Comparison of ENCODE assay signal across 33 mouse cellular contexts in the genomic region with DNA sequence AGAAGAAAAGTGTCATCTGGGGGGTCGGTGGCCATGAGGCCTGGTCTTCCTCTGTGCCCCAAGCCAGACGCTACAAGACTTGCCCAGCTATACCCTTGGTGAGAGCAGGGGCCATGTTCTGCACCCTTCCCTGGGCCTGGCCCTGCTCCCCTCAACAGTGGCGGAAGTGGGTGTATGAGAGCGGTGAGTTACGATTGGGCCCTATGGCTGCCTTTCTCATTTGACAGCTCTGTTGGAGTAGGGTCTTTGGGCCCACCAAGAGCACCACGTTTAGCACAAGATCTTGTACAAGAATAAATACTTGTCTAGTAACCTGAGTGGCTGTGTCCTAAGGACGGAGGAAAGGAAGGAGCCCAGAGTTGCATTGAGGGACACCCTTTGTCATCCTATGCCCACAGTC. TPM values are rescaled to one million over a fixed set of nuclear protein-coding genes. Genes with fewer than 3 reads are reported as not detected.
"Had no signal": no experiment of that assay in that cellular context is flagged by ENCODE, and none has a peak within 500 bp of the region (broad histone marks: within the 10 kb centered on the region; RNA-seq: fewer than 3 reads in every experiment).

No protein-coding gene starts in this region.

- H3K4me3 ChIP-seq: embryonic facial prominence, embryonic 10.5 days; embryonic facial prominence, embryonic 12.5 days; embryonic facial prominence, embryonic 13.5 days; embryonic facial prominence, embryonic 15.5 days; erythroblast, embryonic 14.5 days; forebrain, embryonic 10.5 days; forebrain, embryonic 12.5 days; forebrain, embryonic 13.5 days; forebrain, embryonic 15.5 days; gastrocnemius, adult 2 months; heart, adult 2 months had no signal

- H3K9me3 ChIP-seq: embryonic facial prominence, embryonic 10.5 days; embryonic facial prominence, embryonic 12.5 days; embryonic facial prominence, embryonic 13.5 days; embryonic facial prominence, embryonic 15.5 days; forebrain, embryonic 10.5 days; forebrain, embryonic 12.5 days; forebrain, embryonic 13.5 days; forebrain, embryonic 15.5 days had no signal

- H3K27me3 ChIP-seq: embryonic facial prominence, embryonic 12.5 days; embryonic facial prominence, embryonic 13.5 days; embryonic facial prominence, embryonic 15.5 days; forebrain, embryonic 13.5 days; forebrain, embryonic 15.5 days had no signal

- ATAC-seq: forebrain, embryonic 13.5 days; forebrain, embryonic 14.5 days; forebrain, embryonic 15.5 days; forebrain, embryonic 16.5 days; forebrain, postnatal 0 days had no signal

- DNase-seq: cerebellum, adult 9-10 months; cerebellum, adult 9-11 months; cerebellum, postnatal 10 days; cerebellum, postnatal 14 days; cerebellum, postnatal 25 days; cerebellum, postnatal 36 days; embryo, embryonic 11 days; forebrain, postnatal 0 days; gastrocnemius, postnatal 10 days; gastrocnemius, postnatal 14 days; gastrocnemius, postnatal 25 days; gastrocnemius, postnatal 36 days; heart, adult 11 months; heart, adult 18-20 months; heart, adult 2 months had no signal

- H3K4me2 ChIP-seq: embryonic facial prominence, embryonic 12.5 days; embryonic facial prominence, embryonic 13.5 days; embryonic facial prominence, embryonic 15.5 days; forebrain, embryonic 12.5 days; forebrain, embryonic 13.5 days; forebrain, embryonic 15.5 days had no signal

- H3K27ac ChIP-seq: embryonic facial prominence, embryonic 10.5 days; embryonic facial prominence, embryonic 12.5 days; embryonic facial prominence, embryonic 13.5 days; embryonic facial prominence, embryonic 15.5 days; forebrain, embryonic 10.5 days; forebrain, embryonic 12.5 days; forebrain, embryonic 13.5 days; forebrain, embryonic 15.5 days; gastrocnemius, adult 2 months; heart, adult 2 months had no signal

- H3K9ac ChIP-seq: embryonic facial prominence, embryonic 12.5 days; embryonic facial prominence, embryonic 13.5 days; embryonic facial prominence, embryonic 15.5 days; forebrain, embryonic 12.5 days; forebrain, embryonic 13.5 days; forebrain, embryonic 15.5 days; forebrain, postnatal 0 days had no signal

RNA-seq across cellular contexts. Expression of a gene that starts 2.6 kb away (rescaled TPM):
- total RNA-seq: forebrain, postnatal 0 days; gastrocnemius, adult 18-20 months; gastrocnemius, adult 2 months; gastrocnemius, adult 8-10 months; gastrocnemius, postnatal 14 days; gastrocnemius, postnatal 25 days had no signal
- polyA plus RNA-seq: erythroblast, embryonic 14.5 days had no signal

RNA-seq across cellular contexts. Expression of a gene that starts 14.9 kb away (rescaled TPM):
- total RNA-seq: common myeloid progenitor, adult 5-6 weeks; heart, adult 2 months; heart, adult 8-10 months had no signal

RNA-seq across cellular contexts. Expression of a gene that starts 30.6 kb away (rescaled TPM):
- total RNA-seq: common myeloid progenitor, adult 5-6 weeks; forebrain, postnatal 0 days; gastrocnemius, adult 18-20 months; gastrocnemius, adult 2 months; gastrocnemius, adult 8-10 months; gastrocnemius, postnatal 10 days; gastrocnemius, postnatal 14 days; gastrocnemius, postnatal 25 days; gastrocnemius, postnatal 36 days; gastrocnemius, postnatal 4 days; granulocyte monocyte progenitor cell, adult 5-6 weeks; heart, adult 2 months had no signal
- polyA plus RNA-seq: erythroblast, embryonic 14.5 days; forebrain, embryonic 13.5 days; forebrain, embryonic 14.5 days; forebrain, embryonic 15.5 days; forebrain, embryonic 16.5 days had no signal
